Mouse (Mus musculus): ENCODE results near the gene Crygs.

DNA sequence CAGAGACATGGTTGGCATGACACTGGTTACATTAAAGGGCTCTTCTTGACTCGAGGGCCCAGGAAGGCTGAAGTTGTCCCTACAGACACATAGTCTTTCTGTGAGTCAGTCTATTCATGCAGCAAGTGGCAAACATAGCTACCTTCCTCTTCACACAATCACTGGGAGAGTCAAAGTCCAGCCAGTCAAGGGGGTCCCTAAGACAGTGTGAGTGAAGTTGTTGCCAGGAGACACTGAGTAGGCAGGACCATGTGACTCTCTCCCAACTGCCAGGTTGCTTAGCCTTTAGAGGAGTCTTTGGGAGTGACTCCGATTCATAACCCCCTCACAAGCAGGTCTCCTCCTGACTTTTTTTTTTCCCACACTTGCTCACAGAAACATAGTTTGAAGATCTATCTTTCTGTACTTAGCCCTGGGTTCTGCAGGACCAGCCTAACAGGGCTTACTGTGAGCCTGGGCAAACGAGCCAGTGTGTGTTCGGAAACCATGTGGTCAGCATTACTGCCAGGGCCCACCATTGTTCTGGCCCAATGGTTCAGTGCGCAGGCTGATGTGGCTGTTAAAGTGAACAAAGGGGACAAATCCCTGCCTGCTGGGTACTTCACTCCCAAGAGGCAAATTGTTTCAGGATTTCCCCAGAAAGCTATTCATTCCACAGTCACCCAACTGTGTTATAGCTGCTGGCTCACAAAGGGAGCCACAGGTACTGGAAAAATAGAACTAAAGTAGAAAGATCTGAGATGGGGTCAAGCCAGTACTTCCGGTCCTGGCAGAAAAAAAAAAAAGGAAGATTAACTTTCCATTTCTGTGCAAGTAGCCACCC is 11.1 kb downstream of the Crygs start:
- no peak for TF ChIP-seq CTCF (IDR thresholded peaks at IDR 0.05)
- TF ChIP-seq EP300 (IDR thresholded peaks at IDR 0.05) = peak; percentile 76
